Mouse (Mus musculus) MEL (cell line): ENCODE data around the gene Gm17324.

Experiments used
- GATA1 ChIP-seq: IDR thresholded peaks from 2 replicates; pipeline ENCODE4 v1.6.1; 2011; ENCODE audit warnings: low read depth, low read length, improper control_type of control experiment
- POLR2A ChIP-seq, 2 experiments: IDR thresholded peaks; 2 replicates each; pipeline ENCODE4 v1.6.1; 2011 to 2012; ENCODE audit warnings: low read length in 2 of 2, mild to moderate bottlenecking in 2 of 2, control low read depth in 1 of 2, improper control_type of control experiment in 1 of 2, low read depth in 1 of 2, moderate library complexity in 1 of 2; ENCODE audit not compliant: control insufficient read depth in 1 of 2, insufficient read depth in 1 of 2, poor library complexity in 1 of 2
- RAD21 ChIP-seq: IDR thresholded peaks from 2 replicates; pipeline ENCODE4 v1.6.1; 2011; ENCODE audit warnings: mild to moderate bottlenecking, low read depth, low read length, improper control_type of control experiment
- RCOR1 ChIP-seq: IDR thresholded peaks from 2 replicates; pipeline ENCODE4 v1.6.1; 2012; ENCODE audit warnings: low read depth, mild to moderate bottlenecking, inconsistent platforms, low read length, improper control_type of control experiment
- USF1 ChIP-seq: IDR thresholded peaks from 2 replicates; pipeline ENCODE4 v1.6.1; 2014; ENCODE audit warnings: low read depth, mild to moderate bottlenecking, inconsistent platforms, low read length, improper control_type of control experiment, moderate library complexity

DNA sequence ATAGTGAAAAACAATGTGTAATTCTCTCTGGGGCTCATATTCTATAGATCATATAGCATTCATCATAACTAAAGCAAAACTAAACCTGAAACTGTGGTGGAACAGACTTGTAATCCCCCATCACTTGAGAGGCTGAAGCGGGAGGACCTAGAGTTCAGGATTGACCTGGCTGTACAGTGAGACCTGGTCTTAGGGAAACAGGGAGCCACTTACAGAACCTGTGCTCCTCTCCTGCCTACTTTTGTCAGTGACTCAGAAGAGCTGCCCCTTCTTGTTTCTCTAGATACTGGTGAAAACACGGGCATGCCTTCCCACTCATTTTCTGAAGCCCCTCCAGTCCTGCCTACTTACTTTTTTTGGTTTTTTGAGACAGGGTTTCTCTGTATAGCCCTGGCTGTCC, 25.7 kb upstream of the Gm17324 start:
- TF ChIP-seq GATA1 (no peak), POLR2A (IDR thresholded peaks at IDR 0.05; ENCODE audit: control insufficient read depth in 1 of 2, insufficient read depth in 1 of 2, low read depth in 1 of 2, low read length in 2 of 2, poor library complexity in 1 of 2) (peak in 1 of 2 experiments; percentile 11; a peak in 1 of 4 replicates), USF1 (no peak), RAD21 (no peak), RCOR1 (no peak)
